Mouse (Mus musculus): ENCODE measurements around the gene Slc9a3r1. TPM values are rescaled to one million over a fixed set of nuclear protein-coding genes. Genes with fewer than 3 reads are reported as not detected.

The Slc9a3r1 gene
- polyA plus RNA-seq, 1 experiment from 2014 or later = 39.4 TPM

DNA sequence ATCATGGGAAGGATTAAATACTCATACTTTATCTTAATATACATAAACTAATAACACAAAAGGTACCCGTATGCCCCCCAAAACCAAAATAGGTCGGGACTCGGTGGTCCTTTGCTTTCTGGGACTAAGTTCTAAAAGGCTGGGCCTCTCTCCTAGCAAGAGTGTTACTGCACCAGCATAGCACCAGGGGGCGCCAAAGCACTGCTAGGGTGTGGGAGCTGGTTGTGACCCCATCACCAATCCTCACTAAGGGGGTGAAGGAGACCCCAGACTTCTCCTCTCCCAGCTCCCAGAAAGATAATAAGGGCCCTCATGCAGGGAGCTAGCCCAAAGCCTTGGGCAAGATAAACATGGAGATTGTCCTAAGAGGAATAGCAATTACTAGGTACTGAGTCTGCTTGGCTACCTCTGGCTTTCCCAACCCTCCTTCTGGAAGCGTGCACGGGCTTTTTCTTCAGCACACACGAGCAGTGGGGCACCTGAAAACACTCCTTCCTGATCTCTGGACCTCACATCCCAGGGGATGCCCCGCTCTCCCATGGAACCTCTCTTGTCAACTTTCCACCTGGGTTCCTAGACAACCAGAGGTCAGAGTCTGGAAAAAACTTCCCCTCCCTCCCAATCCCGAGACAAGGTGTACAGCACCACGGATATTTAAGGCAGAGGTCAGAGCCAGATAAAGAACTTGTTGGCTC lies 2.1 kb upstream of the Slc9a3r1 start:
- WGBS = 30% methylated on average over 10 of the region's 10 CpGs
- Histone ChIP-seq H3K9ac (ENCODE audit: low read length) (no peak overlapping the region), H3K4me1 (ENCODE audit: control insufficient read depth, insufficient read depth, low read length) (peaks cover 12% of the 10 kb centered on the region; the same call in 1 of the 2 replicates), H3K4me3 (ENCODE audit: low read depth, low read length) (no peak overlapping the region), H3K9me3 (replicated peaks; ENCODE audit: control insufficient read depth, low read length) (no peaks in the 10 kb centered on the region), H3K27me3 (replicated peaks; ENCODE audit: control insufficient read depth, insufficient read depth, low read length) (peaks cover 16% of the 10 kb centered on the region), H3K27ac (ENCODE audit: low read depth, low read length) (no peak overlapping the region), H3K36me3 (ENCODE audit: control insufficient read depth, insufficient read depth, low read length) (no peaks in the 10 kb centered on the region), H3K4me2 (ENCODE audit: low read length) (no peak overlapping the region)
- DNase-seq (ENCODE audit: low spot score) (peak; percentile 73), ATAC-seq (no peak)

DNA sequence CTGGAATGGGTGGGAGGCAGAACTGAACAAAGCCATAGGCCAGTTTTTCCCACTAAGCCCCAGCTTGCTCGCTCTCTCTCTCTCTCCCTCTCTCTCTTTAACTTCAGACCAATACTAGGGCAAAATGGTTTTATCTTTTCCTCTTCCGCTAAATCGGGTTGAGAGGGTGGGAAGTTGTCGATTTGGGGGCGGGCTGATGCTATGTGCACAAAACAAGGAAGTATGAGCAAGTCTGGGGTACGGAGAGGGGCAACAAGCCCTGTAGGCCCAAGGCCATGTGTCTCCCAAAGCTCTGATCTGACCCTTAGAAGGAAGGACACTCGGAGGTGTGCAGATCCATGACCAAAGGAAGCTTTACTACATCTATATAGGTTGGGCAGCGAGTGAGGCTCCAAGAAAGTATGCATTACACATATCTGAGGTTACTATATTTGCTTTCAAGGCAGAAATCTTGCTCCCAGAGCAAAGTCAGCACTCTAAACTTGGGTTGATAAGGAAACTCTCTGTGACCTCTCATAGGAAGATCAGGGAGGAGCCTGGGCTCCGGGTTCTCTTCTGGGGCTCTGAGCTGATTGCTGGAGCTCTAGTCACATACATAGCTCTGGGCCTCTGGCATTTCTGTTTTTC lies 1.4 kb upstream of the Slc9a3r1 start:
- WGBS = 61% methylated on average over 9 of the region's 9 CpGs

DNA sequence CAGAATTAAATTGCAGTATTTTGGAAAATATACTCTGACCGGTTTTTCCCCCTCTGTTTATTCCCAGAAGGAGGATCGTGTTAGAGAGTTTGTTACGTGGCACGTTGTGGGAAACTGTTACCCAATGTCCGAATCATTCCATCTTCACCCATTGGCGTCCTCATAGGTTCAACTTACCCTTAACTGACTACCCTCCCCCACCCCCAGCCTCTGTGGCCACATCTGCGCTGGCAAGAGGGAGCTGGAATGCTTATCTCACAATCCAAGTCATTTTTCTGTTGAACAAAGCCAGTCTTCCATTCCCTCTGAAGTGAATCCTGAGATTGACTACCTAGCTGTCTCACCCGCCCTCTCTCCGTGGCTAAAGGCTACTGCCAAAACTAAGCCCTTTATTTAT lies 938 bp upstream of the Slc9a3r1 start:
- H3K4me1 ChIP-seq (ENCODE audit: control insufficient read depth, insufficient read depth, low read length) = peaks cover 12% of the 10 kb centered on the region; the same call in 1 of the 2 replicates
- H3K36me3 ChIP-seq (ENCODE audit: control insufficient read depth, insufficient read depth, low read length) = no peaks in the 10 kb centered on the region
- no peak overlapping the region for H3K9ac ChIP-seq (ENCODE audit: low read length)
- 29% methylated on average over 9 of the region's 9 CpGs for WGBS
- H3K4me2 ChIP-seq (ENCODE audit: low read length) = peak overlapping the region; percentile 80
- DNase-seq (ENCODE audit: low spot score) = no peak
- H3K27me3 ChIP-seq (replicated peaks; ENCODE audit: control insufficient read depth, insufficient read depth, low read length) = peaks cover 16% of the 10 kb centered on the region
- H3K4me3 ChIP-seq (ENCODE audit: low read depth, low read length) = no peak overlapping the region
- no peak for ATAC-seq
- no peaks in the 10 kb centered on the region for H3K9me3 ChIP-seq (replicated peaks; ENCODE audit: control insufficient read depth, low read length)
- no peak overlapping the region for H3K27ac ChIP-seq (ENCODE audit: low read depth, low read length)

More for the DNA sequence above, 1.4 kb upstream of the Slc9a3r1 start:
- peaks cover 12% of the 10 kb centered on the region; the same call in 1 of the 2 replicates for H3K4me1 ChIP-seq (ENCODE audit: control insufficient read depth, insufficient read depth, low read length)
- H3K27me3 ChIP-seq (replicated peaks; ENCODE audit: control insufficient read depth, insufficient read depth, low read length) = peaks cover 16% of the 10 kb centered on the region
- no peaks in the 10 kb centered on the region for H3K9me3 ChIP-seq (replicated peaks; ENCODE audit: control insufficient read depth, low read length)
- no peak overlapping the region for H3K4me2 ChIP-seq (ENCODE audit: low read length)
- ATAC-seq = no peak
- no peaks in the 10 kb centered on the region for H3K36me3 ChIP-seq (ENCODE audit: control insufficient read depth, insufficient read depth, low read length)
- DNase-seq (ENCODE audit: low spot score) = no peak
- no peak overlapping the region for H3K4me3 ChIP-seq (ENCODE audit: low read depth, low read length)
- no peak overlapping the region for H3K9ac ChIP-seq (ENCODE audit: low read length)
- H3K27ac ChIP-seq (ENCODE audit: low read depth, low read length) = no peak overlapping the region

DNA sequence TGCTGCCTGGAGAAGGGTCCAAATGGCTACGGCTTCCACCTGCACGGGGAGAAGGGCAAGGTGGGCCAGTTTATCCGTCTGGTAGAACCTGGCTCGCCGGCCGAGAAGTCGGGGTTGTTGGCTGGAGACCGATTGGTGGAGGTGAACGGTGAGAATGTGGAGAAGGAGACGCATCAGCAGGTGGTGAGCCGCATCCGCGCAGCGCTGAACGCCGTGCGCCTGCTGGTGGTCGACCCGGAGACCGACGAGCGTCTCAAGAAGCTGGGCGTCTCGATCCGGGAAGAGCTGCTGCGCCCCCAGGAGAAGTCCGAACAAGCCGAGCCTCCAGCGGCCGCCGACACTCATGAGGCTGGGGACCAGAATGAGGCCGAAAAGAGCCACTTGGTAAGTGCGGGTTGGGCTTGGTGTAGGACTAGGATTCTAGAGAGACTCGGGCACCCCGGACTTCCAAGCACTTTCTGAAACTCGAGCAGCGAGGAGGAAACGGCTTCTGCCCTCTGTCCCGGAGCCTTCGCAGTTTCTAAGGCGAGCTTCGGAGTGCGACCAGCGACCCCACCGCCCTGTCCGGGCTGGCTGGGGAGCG lies 518 bp downstream of the Slc9a3r1 start:
- peak; percentile 62 for ATAC-seq
- Histone ChIP-seq H3K9ac (ENCODE audit: low read length) (peak overlapping the region; percentile 58), H3K4me2 (ENCODE audit: low read length) (peak overlapping the region; percentile 80), H3K9me3 (replicated peaks; ENCODE audit: control insufficient read depth, low read length) (no peaks in the 10 kb centered on the region), H3K4me3 (ENCODE audit: low read depth, low read length) (peak overlapping the region; percentile 52), H3K36me3 (ENCODE audit: control insufficient read depth, insufficient read depth, low read length) (no peaks in the 10 kb centered on the region), H3K4me1 (ENCODE audit: control insufficient read depth, insufficient read depth, low read length) (peaks cover 12% of the 10 kb centered on the region; the same call in 1 of the 2 replicates), H3K27me3 (replicated peaks; ENCODE audit: control insufficient read depth, insufficient read depth, low read length) (peaks cover 16% of the 10 kb centered on the region), H3K27ac (ENCODE audit: low read depth, low read length) (no peak overlapping the region)
- peak; percentile 58 for DNase-seq (ENCODE audit: low spot score)
- WGBS = under 1% methylated on average over 47 of the region's 47 CpGs

DNA sequence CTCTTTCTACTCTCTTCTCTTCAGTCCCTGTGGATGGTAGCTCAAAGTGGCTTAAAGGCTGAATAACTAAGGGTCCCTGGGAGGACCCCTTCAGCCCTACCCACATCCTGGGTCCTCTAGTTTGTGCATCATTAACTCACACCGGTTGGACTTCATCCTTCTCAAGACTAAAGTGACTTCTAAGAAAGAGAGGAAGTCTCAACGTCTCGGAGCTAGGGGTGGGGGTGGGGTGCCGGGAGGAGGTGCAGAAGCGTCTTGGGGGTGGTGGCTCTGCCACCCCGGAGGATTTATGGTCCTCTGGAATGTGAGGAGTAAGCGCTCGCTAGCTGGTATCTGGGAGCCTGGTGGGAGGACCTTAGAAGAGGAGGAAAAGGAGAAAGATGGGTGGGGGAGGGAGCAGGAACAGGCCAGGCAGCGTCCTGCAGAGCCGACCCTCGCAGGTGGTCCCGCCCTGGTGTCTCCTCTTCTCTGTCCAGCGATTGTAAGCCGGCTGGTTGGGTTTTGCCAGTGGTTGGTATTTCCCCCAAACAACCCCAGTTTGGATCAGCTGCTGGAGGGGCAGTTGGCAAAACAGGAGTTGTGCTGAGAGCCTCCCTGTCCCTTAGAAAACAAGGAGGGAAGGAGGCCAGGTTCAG lies 1.3 kb downstream of the Slc9a3r1 start:
- Histone ChIP-seq H3K9ac (ENCODE audit: low read length) (peak overlapping the region; percentile 58), H3K27ac (ENCODE audit: low read depth, low read length) (no peak overlapping the region), H3K4me3 (ENCODE audit: low read depth, low read length) (peak overlapping the region; percentile 52), H3K36me3 (ENCODE audit: control insufficient read depth, insufficient read depth, low read length) (no peaks in the 10 kb centered on the region), H3K4me1 (ENCODE audit: control insufficient read depth, insufficient read depth, low read length) (peaks cover 12% of the 10 kb centered on the region; the same call in 1 of the 2 replicates), H3K4me2 (ENCODE audit: low read length) (peak overlapping the region; percentile 80), H3K27me3 (replicated peaks; ENCODE audit: control insufficient read depth, insufficient read depth, low read length) (peaks cover 16% of the 10 kb centered on the region), H3K9me3 (replicated peaks; ENCODE audit: control insufficient read depth, low read length) (no peaks in the 10 kb centered on the region)
- DNase-seq (ENCODE audit: low spot score) (no peak), ATAC-seq (no peak)
- under 1% methylated on average over 14 of the region's 14 CpGs for WGBS

DNA sequence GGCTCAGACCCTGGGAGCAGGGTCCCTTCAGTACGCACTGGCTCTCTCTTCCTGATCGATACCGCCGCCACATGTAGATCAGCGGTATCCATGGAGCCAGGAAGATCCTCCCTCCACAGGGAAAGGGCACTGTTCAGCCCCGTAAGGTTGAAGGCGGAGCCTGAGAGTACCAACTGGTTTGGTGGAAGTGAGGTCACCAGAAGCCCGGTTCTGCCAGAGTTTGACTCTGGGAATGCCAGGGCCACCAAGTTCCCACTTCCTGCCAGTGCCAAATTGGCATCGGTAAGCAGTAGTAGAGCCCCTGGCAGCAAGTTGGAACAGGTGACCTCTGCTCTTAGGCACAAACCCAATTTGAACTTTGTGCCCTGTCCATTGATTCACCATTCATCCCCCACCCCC lies 1.8 kb downstream of the Slc9a3r1 start:
- 2% methylated on average over 9 of the region's 9 CpGs for whole genome bisulfite sequencing
- no peak overlapping the region for H3K27ac ChIP-seq (ENCODE audit: low read depth, low read length)
- DNase-seq (ENCODE audit: low spot score) = no peak
- H3K4me1 ChIP-seq (ENCODE audit: control insufficient read depth, insufficient read depth, low read length) = peaks cover 12% of the 10 kb centered on the region; the same call in 1 of the 2 replicates
- peak overlapping the region; percentile 80 for H3K4me2 ChIP-seq (ENCODE audit: low read length)
- peak overlapping the region; percentile 52 for H3K4me3 ChIP-seq (ENCODE audit: low read depth, low read length)
- H3K9me3 ChIP-seq (replicated peaks; ENCODE audit: control insufficient read depth, low read length) = no peaks in the 10 kb centered on the region
- no peaks in the 10 kb centered on the region for H3K36me3 ChIP-seq (ENCODE audit: control insufficient read depth, insufficient read depth, low read length)
- no peak for ATAC-seq
- H3K9ac ChIP-seq (ENCODE audit: low read length) = peak overlapping the region; percentile 58; the same call in 1 of the 2 replicates
- peaks cover 16% of the 10 kb centered on the region for H3K27me3 ChIP-seq (replicated peaks; ENCODE audit: control insufficient read depth, insufficient read depth, low read length)

DNA sequence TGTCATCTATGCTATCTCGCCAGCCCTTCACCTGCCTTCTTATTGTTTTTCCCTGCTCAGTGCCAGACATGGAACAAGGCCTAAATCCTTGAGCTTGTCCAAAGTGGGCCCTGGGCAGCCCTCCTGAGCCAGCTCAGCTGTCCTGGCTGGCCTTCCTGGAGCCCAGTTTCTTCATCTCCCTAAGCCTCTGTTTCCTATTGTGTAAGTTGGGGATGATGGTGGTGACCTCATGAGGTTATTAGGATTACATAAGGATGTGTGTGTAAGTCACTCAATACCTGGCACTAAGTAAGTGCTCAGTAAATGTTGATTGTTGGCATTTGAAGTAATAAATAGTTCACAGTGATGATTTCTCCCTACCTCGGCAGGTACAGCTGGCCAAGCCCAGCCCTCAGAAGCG lies 3.6 kb downstream of the Slc9a3r1 start:
- H3K4me1 ChIP-seq (ENCODE audit: control insufficient read depth, insufficient read depth, low read length) = peaks cover 12% of the 10 kb centered on the region; the same call in 1 of the 2 replicates
- H3K4me3 ChIP-seq (ENCODE audit: low read depth, low read length) = no peak overlapping the region
- no peak overlapping the region for H3K4me2 ChIP-seq (ENCODE audit: low read length)
- no peaks in the 10 kb centered on the region for H3K36me3 ChIP-seq (ENCODE audit: control insufficient read depth, insufficient read depth, low read length)
- H3K27me3 ChIP-seq (replicated peaks; ENCODE audit: control insufficient read depth, insufficient read depth, low read length) = peaks cover 15% of the 10 kb centered on the region
- DNase-seq (ENCODE audit: low spot score) = no peak
- H3K9ac ChIP-seq (ENCODE audit: low read length) = no peak overlapping the region
- no peak overlapping the region for H3K27ac ChIP-seq (ENCODE audit: low read depth, low read length)
- H3K9me3 ChIP-seq (replicated peaks; ENCODE audit: control insufficient read depth, low read length) = no peaks in the 10 kb centered on the region
- no peak for ATAC-seq
- WGBS = 91% methylated on average over 3 of the region's 3 CpGs

DNA sequence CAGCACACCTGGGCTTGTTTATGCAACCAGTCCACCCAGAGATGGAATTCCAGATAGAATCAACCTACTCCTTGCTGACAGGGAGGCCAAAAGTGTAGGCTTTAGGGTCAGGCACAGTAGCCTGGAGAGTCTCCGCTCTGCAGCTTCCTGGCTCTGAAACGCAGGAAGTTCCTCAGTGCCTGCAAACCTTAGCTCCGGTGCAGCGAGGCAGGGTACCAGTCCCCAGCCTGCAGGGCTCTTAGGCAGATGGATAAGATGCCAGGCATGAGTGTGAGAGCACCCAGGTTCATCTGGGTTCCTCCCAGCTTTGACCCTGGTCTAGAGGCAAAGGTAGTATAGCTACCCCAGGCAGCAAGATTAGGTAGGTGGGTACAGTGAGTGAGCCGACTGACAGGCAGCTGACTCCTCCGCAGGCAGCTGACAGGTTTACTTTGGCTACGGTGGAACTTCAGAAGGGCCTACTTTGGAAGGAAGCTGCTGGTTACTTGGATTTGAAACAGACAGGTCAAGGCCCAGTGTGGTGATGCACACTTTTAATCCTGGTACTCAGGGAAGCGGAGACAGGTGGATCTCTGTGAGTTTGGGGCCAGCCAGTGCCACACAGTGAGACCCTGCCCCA lies 4.6 kb downstream of the Slc9a3r1 start:
- no peak overlapping the region for H3K9ac ChIP-seq (ENCODE audit: low read length)
- H3K4me1 ChIP-seq (ENCODE audit: control insufficient read depth, insufficient read depth, low read length) = peaks cover 19% of the 10 kb centered on the region; the same call in 1 of the 2 replicates
- H3K27me3 ChIP-seq (replicated peaks; ENCODE audit: control insufficient read depth, insufficient read depth, low read length) = peaks cover 12% of the 10 kb centered on the region
- no peaks in the 10 kb centered on the region for H3K36me3 ChIP-seq (ENCODE audit: control insufficient read depth, insufficient read depth, low read length)
- no peak overlapping the region for H3K4me2 ChIP-seq (ENCODE audit: low read length)
- no peak overlapping the region for H3K27ac ChIP-seq (ENCODE audit: low read depth, low read length)
- DNase-seq (ENCODE audit: low spot score) (no peak), ATAC-seq (no peak)
- H3K9me3 ChIP-seq (replicated peaks; ENCODE audit: control insufficient read depth, low read length) = no peaks in the 10 kb centered on the region
- H3K4me3 ChIP-seq (ENCODE audit: low read depth, low read length) = no peak overlapping the region
- 93% methylated on average over 8 of the region's 8 CpGs for WGBS

Data from forebrain, embryonic 14.5 days (tissue).